Mouse (Mus musculus): ENCODE data around the gene Tet2. TPM values are rescaled to one million over a fixed set of nuclear protein-coding genes. Genes with fewer than 3 reads are reported as not detected.

Tet2 gene
- polyA plus RNA-seq, 1 experiment, result 1.8 TPM

DNA sequence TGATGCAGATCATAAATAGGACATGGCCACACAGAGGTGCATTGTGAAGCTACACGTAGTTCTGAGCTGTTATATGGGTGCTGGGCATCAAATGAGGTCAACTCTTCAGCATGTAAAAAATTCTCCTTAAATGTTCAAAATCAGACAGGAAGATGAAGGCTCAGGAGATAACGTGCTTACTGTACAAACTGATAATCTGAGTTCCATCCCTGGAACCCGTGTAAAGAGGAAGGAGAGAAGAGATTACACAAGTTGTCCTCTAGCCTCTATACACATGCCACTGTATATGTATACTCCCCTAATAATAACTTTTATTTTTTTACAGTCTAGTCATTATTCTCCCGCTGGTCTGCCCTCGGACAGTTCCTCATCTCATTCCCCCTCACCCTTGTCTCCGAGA is 21.7 kb downstream of the Tet2 start:
- peaks cover 60% of the 10 kb centered on the region for H3K4me1 ChIP-seq

DNA sequence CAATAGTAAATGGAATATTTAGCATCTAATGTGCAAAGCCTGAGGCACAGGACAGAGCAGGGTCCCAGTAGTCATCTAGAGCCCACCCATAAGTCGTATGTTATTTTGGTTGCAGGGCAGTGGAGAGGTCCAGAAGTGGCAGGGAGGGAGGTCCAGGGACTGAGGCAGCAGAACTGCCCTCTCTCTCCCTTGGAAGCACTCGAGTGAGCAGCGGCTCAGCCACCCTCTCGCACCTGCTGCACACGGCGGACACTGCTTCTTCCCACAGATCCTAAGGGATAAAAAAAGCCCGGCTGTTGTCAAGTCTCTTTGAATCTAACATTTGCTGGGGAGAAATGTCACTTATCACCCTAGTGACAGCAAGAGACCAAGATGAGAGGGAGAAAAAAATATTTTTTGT is 22.6 kb downstream of the Tet2 start:
- Histone ChIP-seq H3K36me3 (replicated peaks; ENCODE audit: low read length) (peaks cover 40% of the 10 kb centered on the region), H3K4me3 (replicated peaks) (no peak overlapping the region), H3K27me3 (replicated peaks) (no peaks in the 10 kb centered on the region), H3K4me1 (peaks cover 62% of the 10 kb centered on the region), H3K9me3 (no peaks in the 10 kb centered on the region)
- TF ChIP-seq GATA1 (IDR thresholded peaks at IDR 0.05; ENCODE audit: borderline replicate concordance, low read length) (no peak), FLI1 (IDR thresholded peaks at IDR 0.05; ENCODE audit: low read length) (no peak)

More for the DNA sequence above, 21.7 kb downstream of the Tet2 start:
- TF ChIP-seq GATA1 (IDR thresholded peaks at IDR 0.05; ENCODE audit: borderline replicate concordance, low read length) (no peak), FLI1 (IDR thresholded peaks at IDR 0.05; ENCODE audit: low read length) (no peak)
- Histone ChIP-seq H3K27me3 (replicated peaks) (no peaks in the 10 kb centered on the region), H3K36me3 (replicated peaks; ENCODE audit: low read length) (peaks cover 34% of the 10 kb centered on the region), H3K4me3 (replicated peaks) (no peak overlapping the region), H3K9me3 (no peaks in the 10 kb centered on the region)

DNA sequence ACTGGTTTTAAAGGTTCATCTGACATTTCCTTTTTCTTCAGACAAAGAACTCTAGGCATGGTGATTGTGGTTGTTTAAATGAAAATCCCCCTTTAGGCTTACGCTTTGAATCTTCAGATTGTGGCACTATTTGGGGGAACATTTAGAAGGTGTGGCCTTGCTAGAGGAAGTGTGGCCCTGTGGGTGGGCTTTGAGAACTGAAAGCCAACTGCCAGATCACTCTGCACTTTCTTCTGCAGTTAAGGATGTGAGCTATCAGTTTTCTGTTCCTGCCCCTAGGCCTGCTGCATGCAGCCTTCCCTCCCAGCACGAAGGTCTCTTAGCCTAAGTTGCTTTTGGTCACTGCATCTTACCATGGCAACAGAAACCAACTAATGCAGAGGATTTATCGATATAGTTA is 26.1 kb downstream of the Tet2 start:
- H3K27me3 ChIP-seq (replicated peaks), result no peaks in the 10 kb centered on the region
- peaks cover 60% of the 10 kb centered on the region for H3K36me3 ChIP-seq (replicated peaks; ENCODE audit: low read length)
- no peaks in the 10 kb centered on the region for H3K9me3 ChIP-seq
- H3K4me1 ChIP-seq, result peaks cover 41% of the 10 kb centered on the region
- H3K4me3 ChIP-seq (replicated peaks), result no peak overlapping the region
- TF ChIP-seq FLI1 (IDR thresholded peaks at IDR 0.05; ENCODE audit: low read length), result no peak
- no peak for TF ChIP-seq GATA1 (IDR thresholded peaks at IDR 0.05; ENCODE audit: borderline replicate concordance, low read length)

DNA sequence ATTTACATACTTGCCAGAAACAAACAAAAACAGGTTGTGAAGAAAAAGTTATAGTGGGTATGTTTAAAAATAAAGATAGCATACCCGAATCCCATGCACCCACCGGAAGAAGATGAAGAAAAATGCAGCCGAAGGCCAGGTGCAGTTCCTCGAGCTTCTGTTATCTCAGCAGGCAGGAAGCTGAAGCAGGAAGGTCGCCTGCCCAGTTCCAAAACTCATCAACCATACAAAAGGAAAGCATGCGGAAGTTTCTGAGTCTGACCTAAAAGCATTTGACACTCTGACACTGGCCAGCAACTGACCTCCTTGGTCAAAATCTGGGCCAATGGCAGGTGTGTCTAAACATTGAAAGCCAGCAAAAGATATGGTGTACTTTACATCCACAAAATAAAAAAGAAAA is 26.8 kb downstream of the Tet2 start:
- H3K4me1 ChIP-seq, result peaks cover 36% of the 10 kb centered on the region
- H3K36me3 ChIP-seq (replicated peaks; ENCODE audit: low read length), result peaks cover 67% of the 10 kb centered on the region
- H3K27me3 ChIP-seq (replicated peaks), result no peaks in the 10 kb centered on the region
- H3K4me3 ChIP-seq (replicated peaks), result no peak overlapping the region
- TF ChIP-seq FLI1 (IDR thresholded peaks at IDR 0.05; ENCODE audit: low read length), result no peak
- no peak for TF ChIP-seq GATA1 (IDR thresholded peaks at IDR 0.05; ENCODE audit: borderline replicate concordance, low read length)
- no peaks in the 10 kb centered on the region for H3K9me3 ChIP-seq

DNA sequence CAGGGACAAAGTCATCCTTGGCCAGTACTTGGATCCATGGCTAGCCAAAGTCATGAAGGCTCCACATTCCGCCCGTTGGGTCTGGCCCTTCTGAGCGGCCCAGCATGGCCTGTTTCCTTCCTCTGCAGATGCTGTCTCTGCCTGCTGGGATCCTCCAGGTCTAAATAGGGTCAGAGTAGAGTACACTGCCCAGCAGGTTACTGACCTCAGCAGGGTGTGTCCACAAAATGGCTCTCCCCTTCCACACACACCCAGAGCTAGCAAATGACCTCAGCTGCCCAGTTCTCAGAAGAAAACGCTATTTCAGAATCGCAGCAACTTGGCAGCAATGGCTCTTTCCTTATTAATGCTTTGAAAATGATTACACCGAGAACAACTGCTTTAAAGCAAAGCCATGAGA is 27.5 kb downstream of the Tet2 start:
- Histone ChIP-seq H3K4me3 (replicated peaks) (no peak overlapping the region), H3K4me1 (peaks cover 35% of the 10 kb centered on the region), H3K27me3 (replicated peaks) (no peaks in the 10 kb centered on the region), H3K36me3 (replicated peaks; ENCODE audit: low read length) (peaks cover 71% of the 10 kb centered on the region), H3K9me3 (no peaks in the 10 kb centered on the region)
- TF ChIP-seq GATA1 (IDR thresholded peaks at IDR 0.05; ENCODE audit: borderline replicate concordance, low read length) (no peak), FLI1 (IDR thresholded peaks at IDR 0.05; ENCODE audit: low read length) (no peak)

DNA sequence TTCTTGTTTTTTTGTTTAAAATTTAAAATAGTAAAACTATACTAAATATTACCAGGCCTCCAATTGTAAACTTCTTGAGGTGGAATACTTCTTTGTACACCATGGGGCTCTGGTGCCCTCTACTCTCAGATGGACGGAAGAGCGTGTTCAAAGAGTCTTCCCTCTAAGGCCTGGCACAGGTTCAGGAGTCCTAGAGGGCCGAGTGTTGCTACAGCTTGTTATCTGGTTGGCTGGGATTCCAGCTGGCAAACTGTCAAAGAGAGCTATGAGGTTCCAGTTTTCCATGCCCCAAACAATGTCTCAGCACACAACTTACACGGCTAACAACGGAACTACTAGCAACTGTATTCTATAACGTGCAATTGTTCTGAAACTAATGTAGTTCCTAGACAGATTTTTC is 28.8 kb downstream of the Tet2 start:
- Histone ChIP-seq H3K4me3 (replicated peaks) (no peak overlapping the region), H3K4me1 (peaks cover 31% of the 10 kb centered on the region), H3K36me3 (replicated peaks; ENCODE audit: low read length) (peaks cover 80% of the 10 kb centered on the region), H3K9me3 (no peaks in the 10 kb centered on the region), H3K27me3 (replicated peaks) (no peaks in the 10 kb centered on the region)
- TF ChIP-seq GATA1 (IDR thresholded peaks at IDR 0.05; ENCODE audit: borderline replicate concordance, low read length) (no peak), FLI1 (IDR thresholded peaks at IDR 0.05; ENCODE audit: low read length) (no peak)

- Histone ChIP-seq H3K4me1 (peaks cover 28% of the 10 kb centered on the region), H3K9me3 (no peaks in the 10 kb centered on the region), H3K27me3 (replicated peaks) (no peaks in the 10 kb centered on the region), H3K36me3 (replicated peaks; ENCODE audit: low read length) (peaks cover 83% of the 10 kb centered on the region), H3K4me3 (replicated peaks) (no peak overlapping the region)
- no peak for TF ChIP-seq FLI1 (IDR thresholded peaks at IDR 0.05; ENCODE audit: low read length)
- TF ChIP-seq GATA1 (IDR thresholded peaks at IDR 0.05; ENCODE audit: borderline replicate concordance, low read length), result no peak
Measured at GRCm38 (mm10) chr3:133515204-133515969, 29.6 kb downstream of the Tet2 start.

DNA sequence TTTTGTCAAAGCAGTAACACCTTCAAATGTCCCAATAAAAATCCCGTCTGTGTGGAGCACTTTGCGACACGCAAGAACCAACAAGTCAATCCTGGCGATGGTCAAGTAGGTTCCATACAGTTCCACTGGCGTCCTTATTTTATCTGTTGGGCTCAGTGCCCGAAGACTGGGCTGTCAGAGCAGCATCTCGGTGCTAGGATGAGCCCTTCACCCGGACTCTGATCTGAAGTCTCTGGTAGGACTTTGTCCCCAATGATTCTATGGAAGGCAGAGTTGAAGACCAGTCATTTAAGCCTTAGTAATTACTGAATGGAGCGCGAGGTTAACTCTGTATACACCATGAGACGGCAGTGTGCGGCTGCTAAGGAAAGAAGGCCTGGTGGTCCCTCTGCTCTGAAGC is 30.6 kb downstream of the Tet2 start:
- Histone ChIP-seq H3K27me3 (replicated peaks) (no peaks in the 10 kb centered on the region), H3K36me3 (replicated peaks; ENCODE audit: low read length) (peaks cover 87% of the 10 kb centered on the region), H3K4me1 (peaks cover 23% of the 10 kb centered on the region), H3K4me3 (replicated peaks) (no peak overlapping the region), H3K9me3 (no peaks in the 10 kb centered on the region)
- TF ChIP-seq FLI1 (IDR thresholded peaks at IDR 0.05; ENCODE audit: low read length), result no peak
- no peak for TF ChIP-seq GATA1 (IDR thresholded peaks at IDR 0.05; ENCODE audit: borderline replicate concordance, low read length)

DNA sequence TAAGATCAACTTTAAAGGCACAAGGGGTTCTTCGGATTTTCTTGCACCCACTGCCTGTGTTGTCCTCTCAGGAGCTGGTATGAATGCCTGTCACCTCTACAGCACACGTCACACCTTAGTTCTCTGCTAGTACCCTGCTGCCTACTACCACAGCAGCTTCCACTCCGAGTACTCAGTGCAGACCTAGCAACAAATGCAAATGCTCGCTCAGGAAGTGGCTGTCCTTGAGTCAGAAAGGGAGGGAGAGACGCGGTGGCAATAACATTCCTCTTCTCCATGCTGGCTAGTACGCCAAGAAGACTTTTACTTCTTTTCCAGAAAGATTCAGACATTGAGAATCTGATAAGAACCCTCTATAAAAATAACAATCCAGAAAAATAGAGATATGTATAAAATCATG is 31.5 kb downstream of the Tet2 start:
- Histone ChIP-seq H3K4me1 (peaks cover 19% of the 10 kb centered on the region), H3K9me3 (no peaks in the 10 kb centered on the region), H3K27me3 (replicated peaks) (no peaks in the 10 kb centered on the region), H3K36me3 (replicated peaks; ENCODE audit: low read length) (peaks cover 90% of the 10 kb centered on the region), H3K4me3 (replicated peaks) (no peak overlapping the region)
- TF ChIP-seq FLI1 (IDR thresholded peaks at IDR 0.05; ENCODE audit: low read length), result no peak
- no peak for TF ChIP-seq GATA1 (IDR thresholded peaks at IDR 0.05; ENCODE audit: borderline replicate concordance, low read length)

- H3K4me1 ChIP-seq, result peaks cover 14% of the 10 kb centered on the region
- H3K27me3 ChIP-seq (replicated peaks), result no peaks in the 10 kb centered on the region
- peaks cover 84% of the 10 kb centered on the region for H3K36me3 ChIP-seq (replicated peaks; ENCODE audit: low read length)
- no peaks in the 10 kb centered on the region for H3K9me3 ChIP-seq
- TF ChIP-seq GATA1 (IDR thresholded peaks at IDR 0.05; ENCODE audit: borderline replicate concordance, low read length), result no peak
- TF ChIP-seq FLI1 (IDR thresholded peaks at IDR 0.05; ENCODE audit: low read length), result no peak
- no peak overlapping the region for H3K4me3 ChIP-seq (replicated peaks)
Measured at GRCm38 (mm10) chr3:133510368-133510767, 34.6 kb downstream of the Tet2 start.

All from megakaryocyte, embryonic 14.5 days (primary cell).